Mouse (Mus musculus): ENCODE data around the gene Mrpl16. TPM values are rescaled to one million over a fixed set of nuclear protein-coding genes. Genes with fewer than 3 reads are reported as not detected.

Gene Mrpl16
- polyA plus RNA-seq, 1 experiment from 2014 or later, result 46.0 TPM

DNA sequence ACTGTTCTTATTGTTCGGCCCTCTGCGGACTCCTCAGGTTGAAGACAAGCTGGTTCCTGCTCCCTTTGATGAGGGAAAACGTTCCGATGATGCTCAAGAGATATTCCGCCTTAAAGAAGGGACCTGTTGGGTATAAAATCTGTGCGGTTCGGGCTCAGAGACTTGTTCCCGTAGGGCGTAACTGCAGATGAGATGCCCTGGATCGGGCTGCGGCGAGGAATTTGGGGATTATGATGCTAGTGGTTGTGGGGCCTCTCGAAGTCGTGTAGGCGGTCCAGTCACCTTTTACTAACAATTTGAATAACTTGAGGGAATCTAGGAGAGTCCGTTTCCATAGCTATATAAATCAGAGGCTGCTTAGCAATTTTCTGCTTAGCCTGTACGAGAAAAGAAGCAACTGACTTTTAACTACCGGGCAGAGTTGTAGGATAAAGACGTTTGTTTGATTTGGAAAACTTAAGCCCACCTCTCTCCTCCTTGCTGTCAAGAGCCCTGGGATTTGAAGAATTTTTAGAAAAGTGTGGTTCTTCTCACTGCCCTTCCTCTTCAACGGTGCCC lies 49.0 kb downstream of the Mrpl16 start, which contains the start of gene Stx3:
TSS of gene Stx3 (minus strand) at position 261 of the 558 bp plus-strand sequence.
- H3K4me2 ChIP-seq (replicated peaks), result peak within 1 kb of the TSS; percentile 96
- under 1% methylated on average over 20 of the region's 20 CpGs for WGBS
- peaks cover 5% of the 10 kb centered on the region for H3K4me1 ChIP-seq
- H3K9me3 ChIP-seq, result no peaks in the 10 kb centered on the region
- ATAC-seq (ENCODE audit: low FRiP score, low read depth), result no peak
- peak within 1 kb of the TSS; percentile 66 for H3K4me3 ChIP-seq
- H3K27ac ChIP-seq, result no peak within 1 kb of the TSS
- peaks cover 63% of the 10 kb centered on the region for H3K27me3 ChIP-seq
- H3K36me3 ChIP-seq, result no peaks in the 10 kb centered on the region
- peak within 1 kb of the TSS; percentile 76 for H3K9ac ChIP-seq

DNA sequence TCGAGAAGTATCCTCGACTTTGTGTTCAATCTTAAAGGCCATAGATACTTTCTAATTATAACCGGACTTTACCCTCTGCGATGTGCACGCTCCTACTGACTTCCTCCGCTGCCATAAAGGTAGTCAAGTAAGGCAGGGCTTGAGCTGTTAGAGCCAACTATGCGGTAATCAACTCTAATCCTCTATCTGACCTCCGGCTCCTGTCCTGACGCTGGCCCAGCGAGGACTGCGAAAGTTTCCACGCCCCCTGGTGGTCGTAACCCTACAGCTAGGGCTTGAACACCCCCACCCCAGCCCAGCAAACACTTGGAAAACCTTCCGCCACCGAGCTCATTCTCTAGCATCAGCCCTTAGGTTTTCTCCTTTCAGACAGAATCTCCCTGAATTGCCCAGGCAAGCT lies 49.6 kb downstream of the Mrpl16 start:
- Histone ChIP-seq H3K9ac (no peak overlapping the region), H3K4me3 (peak overlapping the region; percentile 66), H3K36me3 (no peaks in the 10 kb centered on the region), H3K4me1 (peaks cover 5% of the 10 kb centered on the region), H3K27ac (no peak overlapping the region), H3K4me2 (replicated peaks) (peak overlapping the region; percentile 96), H3K27me3 (peaks cover 60% of the 10 kb centered on the region), H3K9me3 (no peaks in the 10 kb centered on the region)
- WGBS, result under 1% methylated on average over 15 of the region's 15 CpGs
- peak; percentile 75; the same call in 1 of the 2 replicates for ATAC-seq (ENCODE audit: low FRiP score, low read depth)

DNA sequence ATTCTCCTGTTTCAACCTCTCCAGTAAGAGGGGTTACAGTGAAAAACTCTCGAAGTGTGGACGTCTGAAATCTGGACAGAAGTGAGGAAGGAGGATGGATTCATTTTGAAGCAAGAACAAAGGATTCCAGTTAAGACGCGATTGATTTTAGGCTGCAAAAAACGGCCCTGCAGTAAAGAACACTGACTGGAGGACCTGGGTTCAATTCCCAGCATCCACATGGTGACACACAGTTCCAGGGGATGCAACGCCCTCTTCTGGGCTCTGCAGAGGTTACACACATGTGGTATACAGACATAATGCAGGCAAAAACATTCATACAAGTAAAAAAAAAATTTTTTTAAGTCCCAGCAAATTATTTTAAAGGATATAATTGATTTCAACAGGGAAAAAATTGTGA lies 50.0 kb downstream of the Mrpl16 start:
- no peak overlapping the region for H3K9ac ChIP-seq
- peak overlapping the region; percentile 96 for H3K4me2 ChIP-seq (replicated peaks)
- ATAC-seq (ENCODE audit: low FRiP score, low read depth), result no peak
- H3K4me3 ChIP-seq, result peak overlapping the region; percentile 66
- no peaks in the 10 kb centered on the region for H3K9me3 ChIP-seq
- no peaks in the 10 kb centered on the region for H3K36me3 ChIP-seq
- peaks cover 56% of the 10 kb centered on the region for H3K27me3 ChIP-seq
- 31% methylated on average over 6 of the region's 6 CpGs for WGBS
- H3K4me1 ChIP-seq, result peaks cover 5% of the 10 kb centered on the region
- no peak overlapping the region for H3K27ac ChIP-seq

DNA sequence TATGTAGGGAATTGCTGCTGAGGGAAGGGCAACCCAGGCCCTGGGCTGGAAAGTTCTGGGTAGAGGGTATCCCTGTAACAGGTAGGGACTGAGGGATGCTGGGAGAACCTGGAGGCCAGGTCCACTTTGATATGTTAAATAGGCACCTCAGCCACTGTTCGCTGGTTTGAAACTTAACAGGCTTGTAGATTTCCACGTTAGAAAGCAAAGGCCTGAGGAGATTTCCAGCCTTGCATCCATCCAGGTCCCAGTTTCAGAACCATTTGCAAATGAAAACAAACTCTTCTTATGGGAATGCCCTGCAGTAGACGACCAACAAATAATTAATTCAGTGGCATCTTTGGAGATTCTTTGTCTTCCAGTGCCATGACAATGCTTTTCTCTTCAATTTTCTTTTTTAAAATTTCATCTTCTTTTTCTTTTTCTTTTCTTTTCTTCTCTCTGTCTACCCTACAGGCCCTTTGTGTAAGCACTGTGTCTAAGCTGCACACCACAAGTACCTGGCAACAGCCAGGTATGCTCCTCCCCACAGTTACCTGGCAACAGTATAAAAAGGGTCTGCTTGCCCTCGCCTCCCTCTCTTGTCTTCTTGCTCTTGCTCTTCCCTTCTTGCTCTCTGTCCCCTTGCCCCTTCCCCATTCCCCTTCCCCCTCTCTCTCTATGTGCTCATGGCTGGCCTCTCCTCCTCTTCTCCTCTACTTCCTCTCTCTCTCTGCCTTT lies 53.3 kb downstream of the Mrpl16 start:
- Histone ChIP-seq H3K9me3 (no peaks in the 10 kb centered on the region), H3K36me3 (no peaks in the 10 kb centered on the region), H3K27me3 (peaks cover 23% of the 10 kb centered on the region), H3K4me3 (no peak overlapping the region), H3K4me2 (replicated peaks) (no peak overlapping the region), H3K27ac (no peak overlapping the region), H3K9ac (no peak overlapping the region), H3K4me1 (peaks cover 5% of the 10 kb centered on the region)
- no peak for ATAC-seq (ENCODE audit: low FRiP score, low read depth)
- WGBS, result 28% methylated on average over 4 of the region's 4 CpGs

Other genes with a start within 250 kb of the Mrpl16 start
- gene Ms4a4d, start 233.6 kb upstream of the Mrpl16 start, polyA plus RNA-seq (2015; fragmentation: Nextera tagmentation; extraction: Ambion mirVana), result 1.1 and 1.5 TPM in 2 replicates
- 3.5 and 3.9 TPM in 2 replicates for gene Ms4a6d, start 165.5 kb upstream of the Mrpl16 start, polyA plus RNA-seq (2015; fragmentation: Nextera tagmentation; extraction: Ambion mirVana)
- gene Ms4a2, start 146.7 kb upstream of the Mrpl16 start, polyA plus RNA-seq (2015; fragmentation: Nextera tagmentation; extraction: Ambion mirVana), result 0.59 and 1.0 TPM in 2 replicates
- not detected in 2 replicates for gene Ms4a3, start 129.5 kb upstream of the Mrpl16 start, polyA plus RNA-seq (2015; fragmentation: Nextera tagmentation; extraction: Ambion mirVana)
- not detected in 2 replicates for gene Oosp2, start 109.8 kb upstream of the Mrpl16 start, polyA plus RNA-seq (2015; fragmentation: Nextera tagmentation; extraction: Ambion mirVana)
- gene Oosp1, start 79.2 kb upstream of the Mrpl16 start, polyA plus RNA-seq (2015; fragmentation: Nextera tagmentation; extraction: Ambion mirVana), result not detected in 2 replicates
- gene Oosp3, start 73.3 kb upstream of the Mrpl16 start, polyA plus RNA-seq (2015; fragmentation: Nextera tagmentation; extraction: Ambion mirVana), result not detected in 2 replicates
- gene Gif, start 22.8 kb upstream of the Mrpl16 start, polyA plus RNA-seq (2015; fragmentation: Nextera tagmentation; extraction: Ambion mirVana), result not detected in 2 replicates
- gene Stx3, start 49.0 kb downstream of the Mrpl16 start, polyA plus RNA-seq (2015; fragmentation: Nextera tagmentation; extraction: Ambion mirVana), result 5.4 TPM in 2 replicates
- gene Olfr1417, start 68.8 kb downstream of the Mrpl16 start, polyA plus RNA-seq (2015; fragmentation: Nextera tagmentation; extraction: Ambion mirVana), result not detected in 2 replicates
- gene Olfr1418, start 90.7 kb downstream of the Mrpl16 start, polyA plus RNA-seq (2015; fragmentation: Nextera tagmentation; extraction: Ambion mirVana), result not detected in 2 replicates
- gene Olfr1419, start 104.7 kb downstream of the Mrpl16 start, polyA plus RNA-seq (2015; fragmentation: Nextera tagmentation; extraction: Ambion mirVana), result not detected in 2 replicates
- not detected in 2 replicates for gene Olfr1420, start 116.2 kb downstream of the Mrpl16 start, polyA plus RNA-seq (2015; fragmentation: Nextera tagmentation; extraction: Ambion mirVana)
- 16.7 and 19.5 TPM in 2 replicates for gene Patl1, start 142.0 kb downstream of the Mrpl16 start, polyA plus RNA-seq (2015; fragmentation: Nextera tagmentation; extraction: Ambion mirVana)
- gene Osbp, start 195.6 kb downstream of the Mrpl16 start, polyA plus RNA-seq (2015; fragmentation: Nextera tagmentation; extraction: Ambion mirVana), result 5.1 and 5.3 TPM in 2 replicates

All from limb, embryonic 13.5 days (tissue).